Mouse (Mus musculus) small intestine, adult 2 months (tissue): Measurements from ENCODE around the gene Gm17535.
"Not testable (repeated sequence)": the region's sequence is repeated elsewhere in the genome, so short reads cannot be mapped to it uniquely, and the experiment has no call there.

Source experiments
- CTCF ChIP-seq: fragments of 200-500 bp; IDR thresholded peaks from 2 replicates; pipeline ENCODE4 v1.5.1; 2012; ENCODE audit warnings: low read depth, mild to moderate bottlenecking, control low read depth, inconsistent platforms, low read length, moderate library complexity, mixed read lengths; ENCODE audit not compliant: insufficient replicate concordance, insufficient read length; ENCODE audit errors: extremely low read depth
- POLR2A ChIP-seq: fragments of 200-500 bp; IDR thresholded peaks from 2 replicates; pipeline ENCODE4 v1.6.1; 2012; ENCODE audit warnings: low read depth, mild to moderate bottlenecking, control low read depth, inconsistent platforms, low read length, moderate library complexity

- not testable (repeated sequence) for TF ChIP-seq CTCF, POLR2A
These were observed 8.3 kb upstream of the Gm17535 start for GRCm38 (mm10) chr9:3026136-3026535.
